Mouse (Mus musculus) cerebellum, adult 2 months (tissue): ENCODE data around the gene Gnl1. TPM values are rescaled to one million over a fixed set of nuclear protein-coding genes. Genes with fewer than 3 reads are reported as not detected.
"Not testable (repeated sequence)": the region's sequence is repeated elsewhere in the genome, so short reads cannot be mapped to it uniquely, and the experiment has no call there.

Experiments used
- DNase-seq, 2 experiments: peaks; one replicate each; pipeline ENCODE4 v3.0.0; 2021
- H3K27ac ChIP-seq: fragments of 200-500 bp; 2 replicates; pipeline ENCODE4 v1.5.1; 2012; ENCODE audit warnings: low read length, control low read depth, inconsistent platforms; ENCODE audit not compliant: insufficient read depth
- H3K27me3 ChIP-seq: fragments of 200-500 bp; 2 replicates; pipeline ENCODE4 v1.6.1; 2012; ENCODE audit warnings: inconsistent platforms, mild to moderate bottlenecking, low read length, moderate library complexity; ENCODE audit not compliant: control insufficient read depth, insufficient read depth
- H3K4me1 ChIP-seq: fragments of 200-500 bp; 2 replicates; pipeline ENCODE4 v1.6.1; 2011; ENCODE audit warnings: low read length; ENCODE audit not compliant: control insufficient read depth, insufficient read depth
- H3K4me3 ChIP-seq: fragments of 200-500 bp; replicated peaks from 2 replicates; pipeline ENCODE3; 2011; ENCODE audit warnings: mild to moderate bottlenecking, low read depth, low read length, control low read depth; ENCODE audit not compliant: insufficient read depth
- CTCF ChIP-seq: fragments of 200-500 bp; IDR thresholded peaks from 2 replicates; pipeline ENCODE4 v1.5.1; 2011; ENCODE audit warnings: low read depth, mild to moderate bottlenecking, control low read depth, low read length, moderate library complexity, borderline replicate concordance; ENCODE audit not compliant: insufficient read depth
- POLR2A ChIP-seq: fragments of 200-500 bp; IDR thresholded peaks from 2 replicates; pipeline ENCODE4 v1.6.1; 2011; ENCODE audit warnings: low read length, control low read depth, borderline replicate concordance; ENCODE audit not compliant: insufficient read depth
- WGBS: fragments of 180-500 bp; shearing (Covaris S2); methylation state at CpG from one replicate; pipeline ENCODE4 v1.1.7; 2018; 5-methylcytosine and 5-hydroxymethylcytosine counted together
- polyA plus RNA-seq: library from polyadenylated mRNA; depleted of rRNA; stranded (reverse); fragments of >200 nt; gene quantifications from 2 replicates; pipeline ENCODE4 v1.2.3, GENCODE M21; 2012; rRNA removed

Gnl1 gene
- polyA plus RNA-seq: 92.5 and 103 TPM in 2 replicates

DNA sequence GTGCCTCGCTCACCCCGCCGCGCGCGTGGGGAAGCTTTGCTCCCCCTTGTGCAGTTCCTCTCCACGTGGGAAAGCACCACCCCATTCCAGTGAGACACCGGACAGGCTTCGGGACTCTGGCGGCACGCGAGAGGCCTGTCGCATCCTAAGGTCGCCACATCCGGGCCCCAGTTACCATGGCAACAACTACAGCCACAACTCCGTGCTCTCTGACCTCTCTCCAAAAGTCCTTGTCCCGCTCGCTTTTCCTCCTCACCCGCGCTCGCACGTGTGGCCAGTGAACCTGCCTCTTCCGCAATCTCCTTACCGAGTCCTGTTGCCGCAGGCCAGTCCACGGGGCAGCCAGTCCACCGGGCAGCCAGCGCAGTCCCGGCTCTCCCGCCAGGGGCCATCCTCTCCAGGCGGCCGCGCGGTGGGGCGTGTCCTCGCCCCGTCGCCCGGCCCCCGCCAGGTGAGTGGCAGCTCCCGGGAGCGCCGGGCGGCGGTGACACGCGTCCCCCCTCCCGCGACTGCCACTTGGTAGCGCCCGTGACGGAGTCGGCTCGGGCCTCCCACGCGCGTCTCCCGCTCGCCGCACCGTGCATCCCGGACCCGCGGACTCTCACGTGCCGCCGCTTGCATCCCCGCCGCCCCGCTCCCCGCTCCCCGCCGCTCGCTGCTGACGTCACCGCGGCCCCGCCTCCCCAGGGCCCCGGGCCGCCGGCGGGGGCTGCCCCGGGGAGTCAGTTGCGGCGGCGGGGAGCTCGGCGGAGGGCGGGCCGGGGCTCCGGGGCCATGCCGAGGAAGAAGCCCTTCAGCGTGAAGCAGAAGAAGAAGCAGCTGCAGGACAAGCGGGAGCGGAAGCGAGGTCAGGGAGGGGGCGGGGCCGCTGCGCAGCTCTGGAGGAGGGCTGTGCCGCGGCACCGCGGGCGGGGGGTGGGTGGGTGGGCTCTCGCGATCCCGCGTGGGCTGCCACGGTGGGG lies at the start of gene Gnl1, which contains the start of gene Prr3:
Gene Gnl1, plus strand, starts transcription at position 451 of the 962 bp plus-strand sequence.
Gene Prr3, minus strand, starts transcription at position 836 of the 962 bp plus-strand sequence.
- Histone ChIP-seq H3K4me1 (no peaks in the 10 kb centered on the region), H3K27me3 (no peaks in the 10 kb centered on the region), H3K4me3 (peak within 1 kb of the TSS; percentile 78), H3K27ac (peak within 1 kb of the TSS; percentile 82)
- WGBS: under 1% methylated on average over 97 of the region's 109 CpGs
- peak; percentile 92 to 97 for DNase-seq
- TF ChIP-seq CTCF (no peak), POLR2A (no peak)

DNA sequence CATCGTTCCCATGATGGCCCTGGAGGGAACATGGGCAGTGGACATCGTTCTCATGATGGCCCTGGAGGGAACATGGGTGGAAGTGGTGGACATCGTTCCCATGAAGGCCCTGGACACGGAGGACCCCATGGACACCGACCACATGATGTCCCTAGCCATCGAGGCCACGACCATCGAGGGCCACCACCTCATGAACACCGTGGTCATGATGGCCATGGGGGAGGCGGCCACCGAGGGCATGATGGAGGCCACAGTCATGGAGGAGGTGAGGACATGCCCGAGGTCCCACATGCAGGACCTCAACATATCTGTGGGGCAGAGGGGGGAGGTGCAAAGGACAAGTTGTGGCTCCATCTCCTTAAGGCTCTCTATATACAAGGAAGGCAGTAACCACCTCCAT lies 49.0 kb upstream of the Gnl1 start:
- 95% methylated on average over 12 of the region's 12 CpGs for WGBS
- DNase-seq: peak in 1 of 2 experiments; percentile 8
- Histone ChIP-seq H3K4me1 (no peaks in the 10 kb centered on the region), H3K4me3 (no peak overlapping the region), H3K27ac (no peak overlapping the region), H3K27me3 (no peaks in the 10 kb centered on the region)
- TF ChIP-seq CTCF (no peak), POLR2A (no peak)

DNA sequence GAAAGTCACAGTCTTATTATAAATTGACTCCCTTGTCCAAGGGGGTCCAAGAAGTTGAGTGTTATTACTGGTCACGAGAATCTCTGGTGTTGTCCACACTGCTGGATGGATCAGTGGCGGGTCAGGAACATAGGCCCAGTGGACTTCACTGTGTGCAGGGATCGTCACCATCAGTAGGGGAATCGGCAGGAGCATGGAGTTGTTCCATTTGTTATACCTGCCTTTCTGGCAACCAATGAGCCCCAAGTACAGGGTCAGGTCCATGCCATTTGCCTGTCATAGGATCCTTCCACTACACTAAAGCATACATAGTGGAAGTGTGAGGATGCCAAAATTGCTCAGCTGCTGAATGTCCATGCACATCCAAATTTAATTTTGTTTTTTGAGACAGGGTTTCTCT lies 47.0 kb upstream of the Gnl1 start:
- WGBS: 74% methylated on average over 4 of the region's 4 CpGs
- TF ChIP-seq POLR2A (no peak), CTCF (no peak)

DNA sequence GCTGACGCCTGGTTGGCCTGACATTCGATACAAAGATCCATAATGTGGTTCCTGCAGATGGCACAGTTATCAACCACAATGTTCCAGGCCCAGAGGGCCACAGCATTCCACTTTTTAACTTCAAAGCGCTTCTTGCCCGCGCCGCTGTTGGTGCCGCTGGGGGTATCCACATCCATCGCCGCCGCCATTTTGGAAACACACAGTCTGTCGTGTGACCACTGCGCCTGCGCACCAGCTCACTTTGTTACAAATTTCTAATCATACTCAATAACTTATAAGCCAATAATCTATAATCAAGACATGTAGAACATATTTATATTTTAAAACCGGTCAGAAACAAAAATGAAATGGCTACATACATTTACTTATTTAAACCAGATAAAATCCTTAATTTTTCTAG lies 43.9 kb upstream of the Gnl1 start:
- not testable (repeated sequence) for H3K4me1 ChIP-seq, DNase-seq, H3K27me3 ChIP-seq, H3K27ac ChIP-seq, H3K4me3 ChIP-seq
- 90% methylated on average over 14 of the region's 14 CpGs for WGBS

More for the DNA sequence above, 47.0 kb upstream of the Gnl1 start:
- H3K4me1 ChIP-seq: no peaks in the 10 kb centered on the region
- H3K27ac ChIP-seq: no peak overlapping the region
- DNase-seq: no peak
- H3K27me3 ChIP-seq: no peaks in the 10 kb centered on the region
- no peak overlapping the region for H3K4me3 ChIP-seq

DNA sequence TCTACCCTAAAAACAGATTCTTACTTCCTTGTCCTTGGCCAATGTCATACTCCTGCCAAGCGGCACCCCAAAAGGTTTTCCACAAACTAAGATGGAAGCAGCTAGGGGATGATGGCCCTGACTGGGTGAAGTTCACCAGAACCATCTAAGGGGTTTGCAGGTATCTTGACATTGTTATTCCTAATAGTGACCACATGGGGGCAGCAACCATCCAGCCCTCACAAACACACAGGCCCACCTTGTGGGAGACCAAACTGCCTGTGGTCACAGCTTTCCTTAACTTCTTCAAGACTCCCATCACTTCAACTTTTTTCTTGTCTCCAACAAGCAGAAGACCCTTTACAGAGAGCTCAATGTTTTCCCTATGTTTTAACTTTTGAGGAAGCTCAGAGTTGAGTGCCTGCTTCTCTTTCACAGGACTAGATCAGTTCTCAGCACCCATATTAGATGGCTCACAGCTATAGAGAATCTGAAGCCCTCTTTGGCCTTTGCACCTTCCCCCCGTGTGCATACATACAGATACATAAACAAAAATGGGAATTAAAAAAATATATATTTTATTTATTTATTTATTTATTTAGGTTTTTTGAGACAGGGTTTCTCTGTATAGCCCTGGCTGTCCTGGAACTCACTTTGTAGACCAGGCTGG lies 41.8 kb upstream of the Gnl1 start:
- H3K4me1 ChIP-seq: no peaks in the 10 kb centered on the region
- 31% methylated on average over 2 of the region's 2 CpGs for WGBS
- H3K4me3 ChIP-seq: no peak overlapping the region
- DNase-seq: peak; percentile 47 to 54
- H3K27ac ChIP-seq: no peak overlapping the region
- no peaks in the 10 kb centered on the region for H3K27me3 ChIP-seq
- TF ChIP-seq POLR2A (no peak), CTCF (peak; percentile 85)

DNA sequence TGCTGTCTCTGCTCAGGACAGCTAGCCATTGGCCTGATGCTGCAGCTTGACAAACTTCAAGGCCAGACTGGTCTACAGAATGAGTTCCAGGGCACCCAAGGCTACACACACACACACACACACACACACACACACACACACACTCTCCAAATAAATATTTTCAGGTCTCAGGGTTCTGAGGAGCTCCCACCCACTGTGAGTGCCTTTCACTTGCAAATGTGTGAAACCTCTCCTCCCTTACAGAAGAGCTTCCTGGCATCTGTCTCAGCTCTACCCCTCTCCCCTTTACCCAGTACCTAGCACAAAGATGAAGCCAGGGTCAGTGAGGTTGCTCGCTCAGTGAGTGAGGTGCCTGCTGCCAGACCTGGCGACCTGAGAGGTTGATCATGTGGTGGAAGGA lies 40.5 kb upstream of the Gnl1 start:
- no peak for DNase-seq
- Histone ChIP-seq H3K4me1 (no peaks in the 10 kb centered on the region), H3K27me3 (no peaks in the 10 kb centered on the region), H3K27ac (no peak overlapping the region), H3K4me3 (no peak overlapping the region)
- no peak for TF ChIP-seq POLR2A
- no peak for TF ChIP-seq CTCF
- 38% methylated on average over 2 of the region's 2 CpGs for WGBS

DNA sequence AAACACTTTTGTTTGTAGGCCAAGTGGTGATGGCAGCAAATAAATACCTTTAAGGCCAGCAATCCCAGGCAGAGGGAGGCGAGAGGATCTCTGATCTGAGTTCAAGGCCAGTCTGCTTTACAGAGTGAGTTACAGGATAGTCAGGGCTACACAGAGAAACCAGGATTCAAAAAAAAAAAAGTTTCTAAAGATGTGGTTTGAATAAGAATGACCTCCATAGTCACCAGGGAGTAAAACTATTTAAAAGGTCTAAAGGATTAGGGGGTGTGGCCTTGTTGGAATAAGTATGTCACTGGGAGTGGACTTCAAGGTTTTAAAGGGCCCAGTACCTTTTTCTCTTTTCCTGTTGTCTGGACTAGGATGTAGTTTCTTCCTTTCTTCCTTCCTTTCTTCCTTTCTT lies 39.7 kb upstream of the Gnl1 start:
- Histone ChIP-seq H3K4me1 (no peaks in the 10 kb centered on the region), H3K27me3 (no peaks in the 10 kb centered on the region), H3K4me3 (no peak overlapping the region), H3K27ac (no peak overlapping the region)
- no peak for DNase-seq
- WGBS: 55% methylated on average over 1 of the region's 1 CpGs
- no peak for TF ChIP-seq CTCF

GRCm38 (mm10) chr17:35950946-35951345 lies 28.7 kb upstream of the Gnl1 start:
- not testable (repeated sequence) for H3K4me1 ChIP-seq, H3K4me3 ChIP-seq, H3K27ac ChIP-seq, H3K27me3 ChIP-seq, DNase-seq

- DNase-seq, H3K27ac ChIP-seq: not testable (repeated sequence)
- 85% methylated on average over 3 of the region's 3 CpGs for WGBS
Measured at GRCm38 (mm10) chr17:35952559-35952958, 27.1 kb upstream of the Gnl1 start.

More at GRCm38 (mm10) chr17:35952559-35952958, 27.1 kb upstream of the Gnl1 start:
- H3K4me3 ChIP-seq, H3K27me3 ChIP-seq, H3K4me1 ChIP-seq: not testable (repeated sequence)
